Mouse (Mus musculus): ENCODE measurements around the gene Mad2l1bp. TPM values are rescaled to one million over a fixed set of nuclear protein-coding genes. Genes with fewer than 3 reads are reported as not detected.

The Mad2l1bp gene
- 10 to 100 TPM; 11.6 to 15.7 TPM for total RNA-seq (2021)
- long read RNA-seq, experiment 1, transcript Mad2l1bp-201 (3 exons, 1,272 nt) = major isoform, 5 of 5 reads
- long read RNA-seq, experiment 1, partial matches to known transcripts = 0 of 5 reads
- long read RNA-seq, experiment 1, other reads (novel, unspliced or antisense) = 0 of 5 reads
- long read RNA-seq, experiment 2, partial matches to known transcripts = 1 of 4 reads
- long read RNA-seq, experiment 2, other reads (novel, unspliced or antisense) = 0 of 4 reads

- no peak for TF ChIP-seq CTCF (IDR thresholded peaks at IDR 0.05)
- peak; percentile 82 to 84 for DNase-seq (ENCODE audit: extremely low spot score in 1 of 2, low spot score in 2 of 2)
- intact Hi-C loops (cut with DNase I) = no loop called here
- H3K4me3 ChIP-seq = peak within 1 kb of the TSS; percentile 71
- H3K27ac ChIP-seq = peak within 1 kb of the TSS; percentile 78
These were observed at the start of gene Mad2l1bp for GRCm38 (mm10) chr17:46152847-46153782. Mad2l1bp (minus strand) TSS chr17:46153553.

GRCm38 (mm10) chr17:46203078-46203477 lies 49.7 kb upstream of the Mad2l1bp start:
- Histone ChIP-seq H3K27ac (peak overlapping the region; percentile 82), H3K4me3 (peak overlapping the region; percentile 74)
- intact Hi-C loops (cut with DNase I) = loop anchor here (5.0 kb wide), 2 partner anchors 44 to 189 kb away; partner anchors contain the start of genes Polr1c and Yipf3
- no peak for TF ChIP-seq CTCF (IDR thresholded peaks at IDR 0.05)
- peak in 1 of 2 experiments; percentile 45 for DNase-seq (ENCODE audit: extremely low spot score in 1 of 2, low spot score in 2 of 2)

- intact Hi-C loops (cut with DNase I) = loop anchor here (5.0 kb wide), 2 partner anchors 45 to 190 kb away; partner anchors contain the start of genes Polr1c and Yipf3
- peak; percentile 26 for TF ChIP-seq CTCF (IDR thresholded peaks at IDR 0.05)
- peak; percentile 93 for DNase-seq (ENCODE audit: extremely low spot score in 1 of 2, low spot score in 2 of 2)
- peak within 1 kb of the TSS; percentile 74 for H3K4me3 ChIP-seq
- H3K27ac ChIP-seq = peak within 1 kb of the TSS; percentile 82
These were observed 49.2 kb upstream of the Mad2l1bp start, which contains the start of the genes Polh and Xpo5 for GRCm38 (mm10) chr17:46202421-46203071. Polh (minus strand) TSS chr17:46202645. Xpo5 (plus strand) TSS chr17:46202782.

GRCm38 (mm10) chr17:46201151-46201550 lies 47.8 kb upstream of the Mad2l1bp start:
- no peak for DNase-seq (ENCODE audit: extremely low spot score in 1 of 2, low spot score in 2 of 2)
- intact Hi-C loops (cut with DNase I) = loop anchor here (5.0 kb wide), 2 partner anchors 46 to 191 kb away; partner anchors contain the start of genes Polr1c and Yipf3
- Histone ChIP-seq H3K27ac (no peak overlapping the region), H3K4me3 (peak overlapping the region; percentile 22; the same call in 1 of the 2 replicates)
- TF ChIP-seq CTCF (IDR thresholded peaks at IDR 0.05) = no peak

- H3K4me3 ChIP-seq = no peak overlapping the region
- intact Hi-C loops (cut with DNase I) = no loop called here
- TF ChIP-seq CTCF (IDR thresholded peaks at IDR 0.05) = no peak
- DNase-seq (ENCODE audit: extremely low spot score in 1 of 2, low spot score in 2 of 2) = no peak
- H3K27ac ChIP-seq = no peak overlapping the region
These were observed 35.5 kb upstream of the Mad2l1bp start for GRCm38 (mm10) chr17:46188829-46189228.

GRCm38 (mm10) chr17:46182273-46182672 lies 28.9 kb upstream of the Mad2l1bp start:
- DNase-seq (ENCODE audit: extremely low spot score in 1 of 2, low spot score in 2 of 2) = no peak
- intact Hi-C loops (cut with DNase I) = no loop called here
- peak; percentile 43 for TF ChIP-seq CTCF (IDR thresholded peaks at IDR 0.05)
- H3K4me3 ChIP-seq = no peak overlapping the region
- H3K27ac ChIP-seq = no peak overlapping the region

- H3K27ac ChIP-seq = no peak overlapping the region
- no peak for DNase-seq (ENCODE audit: extremely low spot score in 1 of 2, low spot score in 2 of 2)
- no peak overlapping the region for H3K4me3 ChIP-seq
- intact Hi-C loops (cut with DNase I) = loop anchor here (2.0 kb wide), 1 partner anchor 440 kb away; no protein-coding TSS in a partner anchor
- peak; percentile 72 for TF ChIP-seq CTCF (IDR thresholded peaks at IDR 0.05)
These were observed 17.2 kb upstream of the Mad2l1bp start for GRCm38 (mm10) chr17:46170538-46170937.

- TF ChIP-seq CTCF (IDR thresholded peaks at IDR 0.05) = no peak
- intact Hi-C loops (cut with DNase I) = no loop called here
- DNase-seq (ENCODE audit: extremely low spot score in 1 of 2, low spot score in 2 of 2) = no peak
- H3K27ac ChIP-seq = peak overlapping the region; percentile 21; the same call in 1 of the 2 replicates
- H3K4me3 ChIP-seq = no peak overlapping the region
These were observed 15.4 kb upstream of the Mad2l1bp start for GRCm38 (mm10) chr17:46168768-46169167.

GRCm38 (mm10) chr17:46168318-46168717 lies 15.0 kb upstream of the Mad2l1bp start:
- no peak for TF ChIP-seq CTCF (IDR thresholded peaks at IDR 0.05)
- Histone ChIP-seq H3K27ac (0 out of 2 replicates have a peak overlapping the region, but pooled peaks have one; percentile 21), H3K4me3 (no peak overlapping the region)
- intact Hi-C loops (cut with DNase I) = no loop called here
- no peak for DNase-seq (ENCODE audit: extremely low spot score in 1 of 2, low spot score in 2 of 2)

- Histone ChIP-seq H3K4me3 (no peak overlapping the region), H3K27ac (no peak overlapping the region)
- intact Hi-C loops (cut with DNase I) = no loop called here
- DNase-seq (ENCODE audit: extremely low spot score in 1 of 2, low spot score in 2 of 2) = no peak
- TF ChIP-seq CTCF (IDR thresholded peaks at IDR 0.05) = peak; percentile 36; the same call in 1 of the 2 replicates
These were observed 13.7 kb upstream of the Mad2l1bp start for GRCm38 (mm10) chr17:46167014-46167413.

GRCm38 (mm10) chr17:46166270-46166669 lies 12.9 kb upstream of the Mad2l1bp start:
- no peak overlapping the region for H3K4me3 ChIP-seq
- no peak for TF ChIP-seq CTCF (IDR thresholded peaks at IDR 0.05)
- intact Hi-C loops (cut with DNase I) = no loop called here
- no peak overlapping the region for H3K27ac ChIP-seq
- DNase-seq (ENCODE audit: extremely low spot score in 1 of 2, low spot score in 2 of 2) = no peak
